Mouse (Mus musculus): Measurements from ENCODE around the gene Epop. TPM values are rescaled to one million over a fixed set of nuclear protein-coding genes. Genes with fewer than 3 reads are reported as not detected.
"Not testable (repeated sequence)": the region's sequence is repeated elsewhere in the genome, so short reads cannot be mapped to it uniquely, and the experiment has no call there.

Gene Epop
- polyA plus RNA-seq, 1 experiment from 2014 or later = 1.8 TPM

DNA sequence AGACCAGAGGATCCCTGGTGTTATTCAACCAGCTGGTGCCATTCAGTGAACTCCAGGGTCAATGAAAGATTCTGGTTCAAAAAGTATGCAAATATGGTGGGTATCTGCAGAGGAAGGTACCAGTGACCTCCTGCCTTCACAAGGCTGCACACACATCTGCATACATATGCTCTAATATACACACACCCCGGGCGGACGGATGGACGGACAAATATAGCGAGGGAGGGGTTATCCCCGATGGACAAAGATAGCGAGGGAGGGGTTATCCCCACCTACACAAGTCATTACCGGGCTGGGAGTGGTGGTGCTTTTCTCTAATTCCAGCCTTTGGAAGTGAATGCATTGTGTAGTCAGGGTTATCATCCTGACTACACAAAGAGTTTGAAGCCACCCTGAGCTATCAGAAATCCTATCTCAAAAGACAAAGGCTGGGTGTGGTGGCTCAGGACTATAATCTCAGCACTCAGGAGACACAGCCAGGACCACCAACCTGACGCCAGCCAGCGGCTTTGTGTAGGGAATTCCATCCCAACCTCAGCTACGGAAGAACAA is 6.0 kb upstream of the Epop start:
- Histone ChIP-seq H3K36me3 (replicated peaks; ENCODE audit: control insufficient read depth, insufficient read depth) (no peaks in the 10 kb centered on the region), H3K9me3 (ENCODE audit: control insufficient read depth, low read length) (no peaks in the 10 kb centered on the region), H3K27me3 (ENCODE audit: control insufficient read depth, insufficient read depth, low read length) (peaks cover 17% of the 10 kb centered on the region), H3K9ac (no peak overlapping the region), H3K27ac (no peak overlapping the region), H3K4me2 (replicated peaks) (no peak overlapping the region), H3K4me3 (replicated peaks; ENCODE audit: low read length) (no peak overlapping the region), H3K4me1 (replicated peaks; ENCODE audit: control insufficient read depth, insufficient read depth, low read length) (no peaks in the 10 kb centered on the region)
- DNase-seq (ENCODE audit: low spot score) (no peak), ATAC-seq (ENCODE audit: low FRiP score) (no peak)
- 80% methylated on average over 11 of the region's 11 CpGs for WGBS

DNA sequence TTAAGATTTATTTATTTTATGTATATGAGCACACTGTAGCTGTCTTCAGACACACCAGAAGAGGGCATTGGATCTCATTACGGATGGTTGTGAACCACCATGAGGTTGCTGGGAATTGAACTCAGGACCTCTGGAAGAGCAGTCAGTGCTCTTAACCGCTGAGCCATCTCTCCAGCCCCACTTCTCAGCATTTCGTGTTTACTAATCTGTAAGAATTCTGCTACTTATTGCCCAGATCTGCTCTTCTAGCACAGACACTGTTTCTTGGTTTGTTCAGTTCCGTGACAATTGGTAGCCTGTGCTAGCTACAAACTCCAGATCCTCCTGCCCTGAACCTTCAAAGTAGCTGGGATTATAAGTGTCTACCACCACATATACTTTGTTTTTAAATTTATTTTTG is 2.9 kb upstream of the Epop start:
- H3K9me3 ChIP-seq (ENCODE audit: control insufficient read depth, low read length); H3K4me2 ChIP-seq (replicated peaks); H3K36me3 ChIP-seq (replicated peaks; ENCODE audit: control insufficient read depth, insufficient read depth); ATAC-seq (ENCODE audit: low FRiP score); H3K4me1 ChIP-seq (replicated peaks; ENCODE audit: control insufficient read depth, insufficient read depth, low read length); H3K27ac ChIP-seq; DNase-seq (ENCODE audit: low spot score); H3K4me3 ChIP-seq (replicated peaks; ENCODE audit: low read length); H3K9ac ChIP-seq: not testable (repeated sequence)
- peaks cover 43% of the 10 kb centered on the region for H3K27me3 ChIP-seq (ENCODE audit: control insufficient read depth, insufficient read depth, low read length)
- WGBS = 84% methylated on average over 4 of the region's 4 CpGs

DNA sequence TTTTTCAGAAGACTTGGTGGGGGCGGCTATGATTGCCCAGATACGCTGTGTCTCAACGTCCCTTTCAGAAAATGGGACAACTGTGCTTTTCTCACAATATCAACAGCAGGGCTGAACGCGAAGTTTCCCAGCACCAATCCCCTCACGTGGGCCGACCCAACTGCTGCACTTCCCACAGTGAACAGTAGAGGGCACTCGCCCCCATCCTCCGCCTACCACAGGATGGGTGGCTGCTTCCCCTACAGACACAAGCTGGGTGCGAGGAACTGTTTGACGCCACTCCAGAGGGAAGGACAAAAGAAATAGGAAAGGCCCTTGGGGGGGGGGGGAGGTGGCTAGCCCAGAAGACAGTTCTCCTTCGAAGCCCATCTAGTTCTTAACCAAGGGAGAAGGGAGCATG is 2.4 kb upstream of the Epop start:
- no peak overlapping the region for H3K27ac ChIP-seq
- peaks cover 48% of the 10 kb centered on the region for H3K27me3 ChIP-seq (ENCODE audit: control insufficient read depth, insufficient read depth, low read length)
- 4% methylated on average over 12 of the region's 12 CpGs for WGBS
- H3K4me3 ChIP-seq (replicated peaks; ENCODE audit: low read length) = no peak overlapping the region
- H3K4me1 ChIP-seq (replicated peaks; ENCODE audit: control insufficient read depth, insufficient read depth, low read length) = peaks cover 5% of the 10 kb centered on the region
- DNase-seq (ENCODE audit: low spot score) = peak; percentile 86
- no peaks in the 10 kb centered on the region for H3K36me3 ChIP-seq (replicated peaks; ENCODE audit: control insufficient read depth, insufficient read depth)
- H3K4me2 ChIP-seq (replicated peaks) = no peak overlapping the region
- H3K9me3 ChIP-seq (ENCODE audit: control insufficient read depth, low read length) = no peaks in the 10 kb centered on the region
- no peak for ATAC-seq (ENCODE audit: low FRiP score)
- no peak overlapping the region for H3K9ac ChIP-seq

DNA sequence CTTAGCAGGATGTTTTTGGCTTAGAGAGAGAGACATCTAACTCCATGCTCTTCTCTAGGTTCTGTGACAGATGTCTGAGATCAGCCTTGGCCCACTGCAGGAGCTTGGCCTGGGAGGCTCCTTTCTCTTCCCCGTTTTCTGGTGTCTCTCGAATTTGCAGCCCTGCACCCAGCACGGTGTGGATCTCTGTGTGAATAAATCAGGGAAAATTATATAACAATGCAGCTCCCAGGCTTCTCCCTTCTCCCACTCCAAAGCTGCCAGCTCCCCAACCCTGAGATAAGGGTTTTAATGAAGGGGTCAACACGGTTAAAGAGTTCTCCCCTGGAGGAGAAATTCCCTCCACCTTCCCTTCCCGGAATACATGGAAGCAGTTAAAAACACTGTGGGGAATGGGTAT is 2.0 kb upstream of the Epop start:
- H3K9ac ChIP-seq = no peak overlapping the region
- DNase-seq (ENCODE audit: low spot score) (no peak), ATAC-seq (ENCODE audit: low FRiP score) (no peak)
- peaks cover 50% of the 10 kb centered on the region for H3K27me3 ChIP-seq (ENCODE audit: control insufficient read depth, insufficient read depth, low read length)
- peaks cover 5% of the 10 kb centered on the region for H3K4me1 ChIP-seq (replicated peaks; ENCODE audit: control insufficient read depth, insufficient read depth, low read length)
- no peak overlapping the region for H3K4me3 ChIP-seq (replicated peaks; ENCODE audit: low read length)
- 19% methylated on average over 5 of the region's 5 CpGs for WGBS
- H3K36me3 ChIP-seq (replicated peaks; ENCODE audit: control insufficient read depth, insufficient read depth) = no peaks in the 10 kb centered on the region
- H3K27ac ChIP-seq = no peak overlapping the region
- H3K4me2 ChIP-seq (replicated peaks) = no peak overlapping the region
- H3K9me3 ChIP-seq (ENCODE audit: control insufficient read depth, low read length) = no peaks in the 10 kb centered on the region

DNA sequence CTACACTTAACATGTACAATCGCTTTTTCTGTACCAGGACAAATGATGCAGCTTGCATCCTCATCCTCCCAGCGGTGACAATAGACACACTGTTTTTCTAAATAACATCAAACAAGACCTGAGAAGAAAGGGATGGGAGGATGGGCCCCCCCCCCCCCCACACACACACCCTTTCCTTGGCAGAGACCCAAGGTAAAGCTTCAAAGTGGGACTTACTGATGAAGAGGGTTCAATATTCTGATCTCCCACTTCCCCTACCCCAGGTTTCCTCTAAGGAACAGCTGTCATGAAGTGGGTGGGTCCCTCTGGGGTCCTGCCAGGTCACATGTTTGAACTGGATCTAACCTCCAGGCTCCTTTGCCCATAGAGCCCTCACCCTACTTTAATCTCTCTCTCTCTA is 1.5 kb upstream of the Epop start:
- 21% methylated on average over 2 of the region's 2 CpGs for WGBS
- Histone ChIP-seq H3K36me3 (replicated peaks; ENCODE audit: control insufficient read depth, insufficient read depth) (no peaks in the 10 kb centered on the region), H3K27ac (no peak overlapping the region), H3K9ac (no peak overlapping the region), H3K4me3 (replicated peaks; ENCODE audit: low read length) (no peak overlapping the region), H3K9me3 (ENCODE audit: control insufficient read depth, low read length) (no peaks in the 10 kb centered on the region), H3K4me2 (replicated peaks) (no peak overlapping the region), H3K4me1 (replicated peaks; ENCODE audit: control insufficient read depth, insufficient read depth, low read length) (peaks cover 5% of the 10 kb centered on the region), H3K27me3 (ENCODE audit: control insufficient read depth, insufficient read depth, low read length) (peaks cover 54% of the 10 kb centered on the region)
- ATAC-seq (ENCODE audit: low FRiP score) (no peak), DNase-seq (ENCODE audit: low spot score) (no peak)

DNA sequence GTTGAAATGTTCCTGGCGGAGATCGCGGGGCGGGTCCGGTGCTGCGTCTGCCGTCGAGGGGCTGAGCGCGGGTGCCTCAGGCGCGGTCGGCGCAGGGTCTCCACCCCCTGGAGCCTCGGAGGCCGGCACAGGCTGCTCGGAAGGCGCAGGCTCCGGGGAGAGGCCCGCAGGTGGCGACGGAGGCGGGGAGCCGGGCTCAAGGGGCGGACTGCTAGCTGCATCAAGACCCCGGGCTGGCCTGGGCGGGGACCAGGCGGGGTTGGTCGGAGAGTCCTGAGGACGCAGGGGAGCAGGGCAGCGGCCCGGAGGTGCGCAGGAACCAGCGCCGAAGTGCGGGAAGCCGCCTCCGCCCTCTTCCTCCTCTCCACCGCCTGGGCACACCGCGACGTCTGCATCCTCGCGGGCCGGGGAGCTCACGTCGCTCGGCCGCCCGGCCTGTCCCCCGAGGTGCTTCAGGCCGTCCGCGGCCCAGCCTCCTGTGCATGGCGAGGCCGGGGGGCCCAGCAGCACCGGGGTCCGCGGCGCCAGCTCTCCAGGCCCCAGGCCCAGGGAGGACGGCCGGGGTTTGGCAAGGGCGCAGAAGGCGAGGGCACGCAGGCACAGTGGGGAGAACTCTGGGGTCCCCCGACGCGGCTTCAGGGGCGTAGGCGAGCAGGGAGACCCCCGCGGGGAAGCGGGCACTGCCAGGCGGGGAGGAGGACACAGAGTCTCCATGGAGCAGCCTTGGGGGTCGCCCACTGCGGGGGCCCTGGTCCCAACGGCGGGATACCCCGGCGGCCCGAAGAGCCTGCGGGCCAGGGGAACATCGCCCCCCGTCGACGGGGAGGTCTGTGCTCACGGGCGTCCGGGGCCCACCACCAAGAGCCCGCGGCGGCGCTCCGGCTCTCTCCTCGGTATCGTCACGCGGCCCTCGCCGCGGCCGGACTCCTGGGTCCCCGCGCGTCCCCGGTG is 659 bp downstream of the Epop start:
- DNase-seq (ENCODE audit: low spot score) (no peak), ATAC-seq (ENCODE audit: low FRiP score) (peak; percentile 26; the same call in 1 of the 2 replicates)
- Histone ChIP-seq H3K4me2 (replicated peaks) (peak overlapping the region; percentile 79), H3K4me3 (replicated peaks; ENCODE audit: low read length) (peak overlapping the region; percentile 59), H3K36me3 (replicated peaks; ENCODE audit: control insufficient read depth, insufficient read depth) (no peaks in the 10 kb centered on the region), H3K4me1 (replicated peaks; ENCODE audit: control insufficient read depth, insufficient read depth, low read length) (peaks cover 5% of the 10 kb centered on the region), H3K27me3 (ENCODE audit: control insufficient read depth, insufficient read depth, low read length) (peaks cover 71% of the 10 kb centered on the region), H3K9me3 (ENCODE audit: control insufficient read depth, low read length) (no peaks in the 10 kb centered on the region), H3K9ac (peak overlapping the region; percentile 65), H3K27ac (no peak overlapping the region)
- under 1% methylated on average over 93 of the region's 106 CpGs for WGBS

DNA sequence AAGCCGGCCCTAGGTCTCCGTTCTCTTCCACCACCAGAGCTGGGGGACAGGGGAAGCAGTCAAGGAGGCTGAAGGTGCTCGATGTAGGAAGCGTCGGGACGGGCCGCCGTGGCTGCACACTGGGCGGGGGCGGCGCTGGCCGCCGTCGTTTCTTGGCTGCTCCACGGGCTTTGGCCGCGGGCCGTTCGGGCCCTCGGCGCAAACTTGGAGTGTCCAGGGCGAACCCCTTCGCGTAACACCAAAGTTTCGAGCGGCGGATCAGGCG is 1.3 kb downstream of the Epop start:
- Histone ChIP-seq H3K9me3 (ENCODE audit: control insufficient read depth, low read length) (no peaks in the 10 kb centered on the region), H3K27me3 (ENCODE audit: control insufficient read depth, insufficient read depth, low read length) (peaks cover 76% of the 10 kb centered on the region), H3K4me3 (replicated peaks; ENCODE audit: low read length) (peak overlapping the region; percentile 59), H3K4me1 (replicated peaks; ENCODE audit: control insufficient read depth, insufficient read depth, low read length) (peaks cover 5% of the 10 kb centered on the region), H3K9ac (no peak overlapping the region), H3K36me3 (replicated peaks; ENCODE audit: control insufficient read depth, insufficient read depth) (no peaks in the 10 kb centered on the region), H3K4me2 (replicated peaks) (peak overlapping the region; percentile 79), H3K27ac (no peak overlapping the region)
- ATAC-seq (ENCODE audit: low FRiP score) (no peak), DNase-seq (ENCODE audit: low spot score) (no peak)
- under 1% methylated on average over 27 of the region's 28 CpGs for WGBS

DNA sequence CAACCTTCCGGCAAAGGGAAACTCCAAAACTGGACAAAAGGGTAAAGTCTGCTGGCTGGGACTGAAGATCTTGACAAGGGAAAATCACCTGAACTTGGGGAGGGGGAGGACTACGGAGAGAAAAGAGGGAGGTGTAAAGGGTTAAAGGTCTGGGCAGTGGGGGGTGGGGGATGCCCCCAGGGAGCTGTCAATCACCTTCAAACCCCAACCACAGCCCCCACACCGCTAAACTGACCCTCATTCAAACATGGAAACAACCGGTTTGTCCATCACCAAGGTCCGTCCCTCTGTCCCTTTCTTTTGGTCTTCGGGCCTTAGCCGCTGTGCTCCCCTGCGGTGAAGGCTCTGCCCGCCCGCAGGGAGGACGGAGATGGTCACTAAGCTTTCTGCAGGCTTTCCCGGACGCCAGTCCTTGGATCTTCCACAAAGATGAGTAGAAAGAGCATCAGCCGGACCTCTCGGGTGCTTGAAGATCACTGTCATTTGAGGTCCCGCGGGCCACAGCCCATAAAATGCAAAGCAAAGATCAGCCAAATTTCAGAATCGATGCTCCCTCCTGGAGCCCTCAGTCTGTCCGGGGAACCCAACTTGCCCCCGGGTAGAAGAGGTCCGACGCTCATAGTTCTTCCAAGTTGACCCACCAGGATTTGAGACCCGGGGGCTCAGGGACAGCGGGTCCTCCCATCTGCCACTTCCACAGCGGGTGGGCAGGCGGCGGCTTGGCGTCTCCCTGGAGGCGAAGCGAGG is 1.8 kb downstream of the Epop start:
- Histone ChIP-seq H3K9ac (no peak overlapping the region), H3K9me3 (ENCODE audit: control insufficient read depth, low read length) (no peaks in the 10 kb centered on the region), H3K27ac (no peak overlapping the region), H3K4me3 (replicated peaks; ENCODE audit: low read length) (peak overlapping the region; percentile 59), H3K4me1 (replicated peaks; ENCODE audit: control insufficient read depth, insufficient read depth, low read length) (peaks cover 5% of the 10 kb centered on the region), H3K4me2 (replicated peaks) (peak overlapping the region; percentile 79), H3K36me3 (replicated peaks; ENCODE audit: control insufficient read depth, insufficient read depth) (no peaks in the 10 kb centered on the region), H3K27me3 (ENCODE audit: control insufficient read depth, insufficient read depth, low read length) (peaks cover 78% of the 10 kb centered on the region)
- under 1% methylated on average over 30 of the region's 30 CpGs for WGBS
- DNase-seq (ENCODE audit: low spot score) = no peak
- ATAC-seq (ENCODE audit: low FRiP score) = no peak

DNA sequence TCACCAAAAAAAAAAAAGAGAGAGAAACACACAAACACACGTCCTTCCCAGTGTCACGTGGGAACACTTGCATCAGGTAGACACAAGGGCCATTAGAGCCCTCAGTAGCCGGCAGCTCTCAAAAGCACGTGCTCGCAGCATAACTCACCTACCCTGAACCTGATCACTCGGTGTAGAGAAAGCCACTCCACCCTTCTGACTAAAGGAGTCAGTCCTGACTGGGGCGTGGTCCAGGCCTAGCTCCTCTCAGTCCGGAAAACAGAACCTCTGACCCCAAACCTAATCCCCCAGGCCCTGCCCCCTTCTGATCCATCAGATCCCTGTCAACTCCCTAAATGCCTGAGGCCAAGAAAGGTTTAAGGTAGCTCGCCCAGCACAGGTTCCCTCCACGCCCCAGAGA is 2.7 kb downstream of the Epop start:
- H3K27me3 ChIP-seq (ENCODE audit: control insufficient read depth, insufficient read depth, low read length) = peaks cover 75% of the 10 kb centered on the region
- ATAC-seq (ENCODE audit: low FRiP score) = no peak
- DNase-seq (ENCODE audit: low spot score) = no peak

More for the DNA sequence above, 2.7 kb downstream of the Epop start:
- no peak overlapping the region for H3K4me2 ChIP-seq (replicated peaks)
- H3K4me1 ChIP-seq (replicated peaks; ENCODE audit: control insufficient read depth, insufficient read depth, low read length) = peaks cover 5% of the 10 kb centered on the region
- WGBS = 11% methylated on average over 10 of the region's 10 CpGs
- H3K27ac ChIP-seq = no peak overlapping the region
- no peak overlapping the region for H3K9ac ChIP-seq
- H3K9me3 ChIP-seq (ENCODE audit: control insufficient read depth, low read length) = no peaks in the 10 kb centered on the region
- H3K36me3 ChIP-seq (replicated peaks; ENCODE audit: control insufficient read depth, insufficient read depth) = no peaks in the 10 kb centered on the region
- H3K4me3 ChIP-seq (replicated peaks; ENCODE audit: low read length) = no peak overlapping the region
